Mouse (Mus musculus) intestine, postnatal 0 days (tissue): Measurements from ENCODE around the gene Trmt1. TPM values are rescaled to one million over a fixed set of nuclear protein-coding genes. Genes with fewer than 3 reads are reported as not detected.

Source experiments
- ATAC-seq: fragments of 200-750 bp; cut with Nextera tagmentation; 2 replicates; pipeline ENCODE4 v1.8.0; 2017; ENCODE audit warnings: mild to moderate bottlenecking, moderate TSS enrichment, moderate library complexity
- H3K27ac ChIP-seq: fragments of 300-500 bp; sonication (generic); 2 replicates; pipeline ENCODE4 v1.5.1; 2014; ENCODE audit warnings: mild to moderate bottlenecking, low read depth, low read length, moderate library complexity
- H3K27me3 ChIP-seq: fragments of 300-500 bp; sonication (generic); replicated peaks from 2 replicates; pipeline ENCODE4 v1.6.1; 2014; ENCODE audit warnings: low read length, mixed read lengths; ENCODE audit not compliant: control insufficient read depth, insufficient read depth
- H3K36me3 ChIP-seq: fragments of 300-500 bp; sonication (generic); 2 replicates; pipeline ENCODE4 v1.6.1; 2014; ENCODE audit warnings: mild to moderate bottlenecking, moderate library complexity; ENCODE audit not compliant: control insufficient read depth, insufficient read depth
- H3K4me1 ChIP-seq: fragments of 300-500 bp; sonication (generic); replicated peaks from 2 replicates; pipeline ENCODE4 v1.6.1; 2014; ENCODE audit warnings: antibody characterized with exemption, low read length, mixed read lengths; ENCODE audit not compliant: control insufficient read depth, insufficient read depth
- H3K4me2 ChIP-seq: fragments of 300-500 bp; sonication (generic); replicated peaks from 2 replicates; pipeline ENCODE4 v1.6.1; 2014; ENCODE audit warnings: low read depth, mild to moderate bottlenecking, moderate library complexity
- H3K4me3 ChIP-seq: fragments of 300-500 bp; sonication (generic); 2 replicates; pipeline ENCODE4 v1.5.1; 2014; ENCODE audit warnings: low read depth, low read length
- H3K9ac ChIP-seq: fragments of 300-500 bp; sonication (generic); 2 replicates; pipeline ENCODE4 v1.6.1; 2014; ENCODE audit warnings: mild to moderate bottlenecking, low read depth, low read length
- H3K9me3 ChIP-seq: fragments of 300-500 bp; sonication (generic); 2 replicates; pipeline ENCODE4 v1.6.1; 2016; ENCODE audit warnings: mixed run types; ENCODE audit not compliant: control insufficient read depth
- CTCF ChIP-seq: sonication (generic); IDR thresholded peaks from 2 replicates; pipeline ENCODE4 v1.5.1; 2016; ENCODE audit warnings: low read depth, mild to moderate bottlenecking, control low read depth, antibody characterized with exemption, moderate library complexity
- WGBS: fragments of 180-500 bp; shearing (Covaris S2); extraction: QIAGEN DNeasy Blood & Tissue Kit; methylation state at CpG from one replicate; pipeline ENCODE4 v1.1.7; 2014; 5-methylcytosine and 5-hydroxymethylcytosine counted together
- polyA plus RNA-seq: library from polyadenylated mRNA; unstranded; fragments of >200 nt; fragmentation: Nextera tagmentation; extraction: Ambion mirVana; gene quantifications from 2 replicates; pipeline ENCODE4 v1.2.1, GENCODE M21; 2015

The Trmt1 gene
- polyA plus RNA-seq, 1 experiment from 2014 or later: 22.3 TPM

DNA sequence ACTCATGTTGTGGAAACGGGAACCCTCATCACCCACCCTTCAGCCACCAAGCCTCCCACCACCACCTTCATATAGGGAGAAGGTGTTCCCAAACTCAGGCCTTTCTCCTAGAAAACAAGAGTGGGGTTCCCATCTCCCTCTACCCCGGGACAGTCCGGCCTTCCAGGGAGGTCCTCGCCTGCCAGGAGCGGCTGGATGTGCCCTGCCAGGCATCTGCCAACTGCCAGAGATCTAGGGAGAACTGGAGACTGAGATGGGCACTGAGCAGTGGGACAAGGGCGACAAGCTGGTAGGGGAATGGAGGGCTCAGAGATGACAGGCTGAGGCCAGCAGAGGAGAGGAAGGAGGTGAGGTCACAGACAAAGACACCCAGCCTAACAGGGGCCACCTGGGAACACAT, 47.9 kb downstream of the Trmt1 start:
- ATAC-seq: no peak
- Histone ChIP-seq H3K36me3 (no peaks in the 10 kb centered on the region), H3K27ac (no peak overlapping the region), H3K9ac (no peak overlapping the region), H3K27me3 (peaks cover 13% of the 10 kb centered on the region; the same call in 1 of the 2 replicates), H3K4me1 (peaks cover 16% of the 10 kb centered on the region), H3K4me2 (no peak overlapping the region), H3K9me3 (no peaks in the 10 kb centered on the region), H3K4me3 (no peak overlapping the region)
- no peak for TF ChIP-seq CTCF
- 92% methylated on average over 6 of the region's 6 CpGs for WGBS

DNA sequence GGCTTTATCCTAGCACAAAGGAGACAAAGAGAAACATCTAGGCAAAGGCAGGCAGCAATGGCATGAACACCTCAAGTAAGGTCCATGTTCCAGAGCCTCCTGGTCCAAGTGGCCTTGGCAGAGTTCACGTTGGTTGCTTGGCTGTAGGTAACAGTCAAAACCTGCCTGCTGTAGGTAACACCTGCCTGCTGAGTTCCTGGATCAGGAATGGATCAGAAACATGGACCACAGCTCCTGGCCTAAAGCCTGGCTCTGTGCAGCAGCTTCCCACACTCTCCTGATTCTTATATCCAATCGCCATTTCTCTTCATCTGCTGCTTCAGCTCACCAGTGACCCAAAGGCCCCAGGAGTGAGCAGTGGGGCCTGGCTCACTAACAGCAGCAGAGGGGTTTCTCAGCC, 48.6 kb downstream of the Trmt1 start:
- no peaks in the 10 kb centered on the region for H3K36me3 ChIP-seq
- H3K4me3 ChIP-seq: no peak overlapping the region
- H3K9ac ChIP-seq: no peak overlapping the region
- no peak overlapping the region for H3K27ac ChIP-seq
- H3K4me1 ChIP-seq: peaks cover 16% of the 10 kb centered on the region
- peaks cover 14% of the 10 kb centered on the region; the same call in 1 of the 2 replicates for H3K27me3 ChIP-seq
- ATAC-seq: no peak
- H3K9me3 ChIP-seq: no peaks in the 10 kb centered on the region
- no peak overlapping the region for H3K4me2 ChIP-seq
- WGBS: 87% methylated on average over 2 of the region's 2 CpGs
- TF ChIP-seq CTCF: no peak

DNA sequence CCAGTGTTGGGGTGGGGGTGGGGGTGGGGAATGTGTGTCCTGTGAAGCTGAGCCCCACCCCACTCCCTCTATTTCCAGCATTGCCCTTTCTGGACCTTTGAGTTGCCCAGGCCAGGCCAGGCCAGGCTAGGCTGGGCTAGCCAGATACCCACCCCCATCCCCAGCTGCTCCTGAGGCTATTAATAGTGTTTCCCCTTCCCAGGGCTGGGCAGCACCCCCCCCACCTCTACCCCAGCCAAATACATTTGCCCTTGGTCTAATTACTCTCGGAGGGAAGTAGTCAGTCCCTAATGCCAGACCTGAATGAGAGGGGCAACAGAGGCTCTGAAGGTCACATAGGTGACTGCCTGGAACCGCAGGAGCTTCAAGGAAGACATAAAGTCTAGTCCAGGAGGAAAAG, 49.5 kb downstream of the Trmt1 start:
- ATAC-seq: no peak
- H3K9ac ChIP-seq: no peak overlapping the region
- no peaks in the 10 kb centered on the region for H3K9me3 ChIP-seq
- H3K4me3 ChIP-seq: no peak overlapping the region
- no peak for TF ChIP-seq CTCF
- H3K27ac ChIP-seq: no peak overlapping the region
- no peak overlapping the region for H3K4me2 ChIP-seq
- no peaks in the 10 kb centered on the region for H3K36me3 ChIP-seq
- 63% methylated on average over 2 of the region's 2 CpGs for WGBS
- peaks cover 17% of the 10 kb centered on the region; the same call in 1 of the 2 replicates for H3K27me3 ChIP-seq
- H3K4me1 ChIP-seq: peaks cover 16% of the 10 kb centered on the region

DNA sequence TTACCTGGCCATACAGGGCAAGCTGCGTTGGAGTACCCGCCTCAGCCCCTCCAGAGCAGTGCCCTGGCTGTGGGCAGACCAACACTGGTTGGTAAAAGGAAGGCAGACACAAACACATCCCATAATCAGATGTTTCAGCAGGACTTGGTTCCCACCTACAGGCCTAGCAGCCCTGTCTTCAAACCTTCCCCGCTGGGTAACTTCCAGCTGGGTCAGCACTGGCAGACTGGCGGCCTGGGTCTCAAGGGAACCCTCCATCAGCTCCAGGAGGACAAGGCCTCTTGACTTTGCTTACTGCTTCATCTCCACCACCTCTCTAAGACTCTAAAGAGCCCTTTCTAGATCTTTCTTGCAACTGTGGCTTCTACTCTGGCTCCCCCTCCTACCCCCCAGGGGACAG, 50.4 kb downstream of the Trmt1 start:
- Histone ChIP-seq H3K27me3 (peaks cover 17% of the 10 kb centered on the region; the same call in 1 of the 2 replicates), H3K9ac (no peak overlapping the region), H3K4me1 (peaks cover 9% of the 10 kb centered on the region; the same call in 1 of the 2 replicates), H3K27ac (no peak overlapping the region), H3K4me3 (no peak overlapping the region), H3K9me3 (no peaks in the 10 kb centered on the region), H3K36me3 (no peaks in the 10 kb centered on the region), H3K4me2 (no peak overlapping the region)
- no peak for ATAC-seq
- no peak for TF ChIP-seq CTCF
- WGBS: 86% methylated on average over 4 of the region's 4 CpGs

DNA sequence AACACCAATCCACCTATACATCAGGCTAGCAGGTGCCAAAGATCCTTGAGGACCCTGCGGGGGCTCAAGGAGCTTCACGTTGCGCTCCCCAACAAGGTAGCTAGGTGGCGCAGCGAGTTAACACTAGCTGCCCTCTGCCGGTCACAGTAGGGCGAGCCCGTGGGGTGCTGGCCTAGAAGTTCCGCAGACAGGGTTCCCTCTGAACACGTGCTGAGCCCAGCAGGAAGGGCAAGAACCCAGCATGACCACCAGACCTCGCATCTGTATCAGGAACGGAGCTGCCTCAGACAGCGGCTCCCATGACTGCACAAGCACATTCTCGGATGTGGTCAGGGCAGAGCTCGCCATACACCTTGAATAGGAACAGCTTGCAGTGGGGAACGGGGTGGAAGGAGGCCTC, 51.5 kb downstream of the Trmt1 start:
- Histone ChIP-seq H3K27me3 (peaks cover 17% of the 10 kb centered on the region), H3K9ac (no peak overlapping the region), H3K9me3 (no peaks in the 10 kb centered on the region), H3K4me1 (peaks cover 6% of the 10 kb centered on the region; the same call in 1 of the 2 replicates), H3K36me3 (no peaks in the 10 kb centered on the region), H3K4me3 (no peak overlapping the region), H3K4me2 (peak overlapping the region; percentile 44), H3K27ac (no peak overlapping the region)
- peak; percentile 66 for ATAC-seq
- peak; percentile 100 for TF ChIP-seq CTCF
- WGBS: 8% methylated on average over 16 of the region's 16 CpGs

DNA sequence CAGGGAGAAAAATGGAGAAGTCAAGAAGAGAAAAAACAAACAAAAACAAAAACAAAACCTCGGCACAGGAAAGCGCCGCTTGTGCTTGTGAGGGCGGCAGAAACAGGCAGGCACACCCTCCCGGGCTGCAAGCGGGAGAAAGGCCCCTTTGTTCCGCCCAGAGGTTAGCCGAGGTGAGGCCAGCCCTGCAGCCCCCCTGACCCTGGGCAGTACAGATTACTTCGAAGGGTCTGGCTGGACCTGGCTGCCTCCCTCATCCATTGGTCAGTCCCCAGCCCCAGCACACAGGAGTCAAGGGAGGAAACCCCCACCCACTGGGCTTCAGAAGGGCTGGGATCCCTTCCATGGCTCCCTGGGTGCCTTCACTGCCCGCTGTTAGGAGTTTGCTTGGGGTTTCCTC, 52.2 kb downstream of the Trmt1 start:
- no peak overlapping the region for H3K4me3 ChIP-seq
- no peak overlapping the region for H3K9ac ChIP-seq
- H3K4me1 ChIP-seq: peaks cover under 1% of the 10 kb centered on the region; the same call in 1 of the 2 replicates
- no peaks in the 10 kb centered on the region for H3K36me3 ChIP-seq
- H3K4me2 ChIP-seq: 0 out of 2 replicates have a peak overlapping the region, but pooled peaks have one; percentile 44
- 47% methylated on average over 10 of the region's 10 CpGs for WGBS
- H3K27me3 ChIP-seq: peaks cover 17% of the 10 kb centered on the region
- no peaks in the 10 kb centered on the region for H3K9me3 ChIP-seq
- H3K27ac ChIP-seq: no peak overlapping the region
- no peak for TF ChIP-seq CTCF
- ATAC-seq: no peak
